Mouse (Mus musculus): Measurements from ENCODE around the gene Ehhadh.

Gene Ehhadh

DNA sequence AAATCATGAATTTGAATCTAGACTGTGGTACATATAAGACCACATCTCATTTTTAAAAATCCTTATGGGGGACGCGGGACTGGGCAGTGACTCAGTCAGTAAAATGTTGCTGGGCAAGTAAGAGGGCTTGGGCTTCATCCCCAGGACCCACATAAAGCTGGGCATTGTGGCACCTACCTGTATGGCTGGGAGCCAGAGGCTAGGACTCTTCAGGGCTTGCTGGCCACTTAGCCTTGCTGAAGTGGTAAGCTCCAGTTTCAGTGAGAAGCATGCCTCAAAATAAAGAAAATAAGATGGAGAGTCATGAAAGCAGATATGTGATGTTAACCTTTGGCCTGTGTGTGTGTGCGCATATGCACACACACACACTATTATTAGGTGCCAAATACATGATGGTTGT, 60.2 kb downstream of the Ehhadh start:
- no peak for DNase-seq

DNA sequence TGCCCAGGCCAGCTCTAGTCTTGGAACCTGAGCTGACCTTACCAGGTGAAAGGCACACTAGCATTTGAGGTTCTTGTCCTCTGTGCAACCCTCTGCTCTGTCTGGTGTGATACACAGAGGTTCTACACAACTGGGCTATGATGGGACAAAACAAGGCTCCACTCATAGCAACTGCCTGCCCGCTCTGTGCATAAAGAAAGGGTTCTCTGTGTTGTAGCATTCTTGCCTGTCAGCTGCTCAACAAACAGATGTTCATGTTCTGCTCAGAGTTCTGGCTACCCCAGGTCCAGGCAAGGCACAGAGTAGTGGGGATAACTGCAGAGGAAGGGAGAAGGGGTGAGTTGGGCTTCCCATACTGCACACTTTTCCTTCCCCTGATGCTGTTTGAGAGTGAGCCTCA, 63.3 kb downstream of the Ehhadh start:
- DNase-seq: no peak

DNA sequence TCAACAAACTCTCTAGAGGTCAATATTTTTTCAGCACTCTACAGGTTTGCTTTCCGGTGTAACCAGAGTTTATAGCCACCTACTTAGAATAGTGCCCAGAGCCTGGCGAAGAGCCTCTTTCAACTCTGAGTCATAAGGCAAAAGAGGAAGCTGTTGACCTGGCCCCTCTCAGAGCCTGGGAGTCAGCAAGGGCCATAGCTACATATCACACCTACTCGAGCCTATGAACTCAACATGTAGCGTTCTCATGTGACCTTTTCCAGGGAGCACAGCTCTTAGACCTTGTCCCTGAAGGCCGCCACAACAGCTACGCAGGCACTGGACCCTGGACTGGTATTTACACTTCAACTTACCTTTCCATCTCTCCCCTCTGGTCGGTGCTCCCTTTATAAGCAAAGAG, 67.8 kb downstream of the Ehhadh start:
- no peak for DNase-seq

DNA sequence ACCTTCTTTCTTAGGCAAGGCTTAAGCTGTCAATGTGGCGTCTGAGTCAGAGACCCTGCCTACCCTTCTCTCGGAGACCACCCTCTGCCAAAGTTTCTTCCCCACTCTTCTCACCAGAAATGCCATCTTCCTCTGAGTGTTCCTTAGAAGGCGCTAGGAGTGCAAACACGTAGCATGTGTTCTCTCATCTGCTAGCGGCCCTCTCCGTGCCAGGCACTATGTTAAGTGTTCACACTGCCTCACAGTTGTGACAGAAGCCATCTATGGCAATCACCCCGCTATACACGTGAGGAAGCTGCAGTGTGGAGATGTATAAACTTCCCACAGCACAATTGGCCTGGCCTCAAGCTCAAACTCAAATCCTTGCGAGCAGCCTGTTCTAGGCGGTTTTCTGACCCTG, 73.1 kb downstream of the Ehhadh start:
- no peak for DNase-seq

Measured in kidney, postnatal 10 days (tissue).